Mouse (Mus musculus) Patski (cell line): ENCODE measurements around the gene Olfr617. TPM values are rescaled to one million over a fixed set of nuclear protein-coding genes. Genes with fewer than 3 reads are reported as not detected.
"Not testable (repeated sequence)": the region's sequence is repeated elsewhere in the genome, so short reads cannot be mapped to it uniquely, and the experiment has no call there.

Experiments
- ATAC-seq: fragments of 100-300 bp; one replicate; pipeline ENCODE4 v1.8.0; 2021
- CTCF ChIA-PET: fragments of 350-600 bp; sonication (Branson Sonifier 250); formaldehyde crosslinking; loops from one replicate; lab custom pipeline; 2022; ENCODE audit warnings: inconsistent platforms; lab: Charles Lee
- POLR2A ChIA-PET: fragments of 350-600 bp; sonication (Branson Sonifier 250); formaldehyde crosslinking; loops from one replicate; lab custom pipeline; 2022; ENCODE audit warnings: antibody characterized with exemption, inconsistent platforms; lab: Charles Lee
- DNase-seq: peaks from one replicate; pipeline ENCODE4 v3.0.0-alpha.2; 2011; ENCODE audit warnings: low read depth, low spot score
- H3K27me3 ChIP-seq: fragments of 371-371 bp; one replicate; pipeline ENCODE4 v1.5.1; 2021
- CTCF ChIP-seq: fragments of 100-300 bp; IDR thresholded peaks from one replicate; pipeline ENCODE4 v1.5.1; 2021
- in situ Hi-C: fragments of 300-500 bp; cut with MboI; formaldehyde crosslinking; loops from 3 replicates; pipeline ENCODE4 v1.11.1; 2018; ENCODE audit warnings: low pct_unique_long_range_greater_than_20kb, mixed read lengths
- polyA plus RNA-seq: library from polyadenylated mRNA; unstranded; gene quantifications from one replicate; pipeline ENCODE4 v1.2.3, GENCODE M21; 2021

Gene Olfr617
- not detected for polyA plus RNA-seq

DNA sequence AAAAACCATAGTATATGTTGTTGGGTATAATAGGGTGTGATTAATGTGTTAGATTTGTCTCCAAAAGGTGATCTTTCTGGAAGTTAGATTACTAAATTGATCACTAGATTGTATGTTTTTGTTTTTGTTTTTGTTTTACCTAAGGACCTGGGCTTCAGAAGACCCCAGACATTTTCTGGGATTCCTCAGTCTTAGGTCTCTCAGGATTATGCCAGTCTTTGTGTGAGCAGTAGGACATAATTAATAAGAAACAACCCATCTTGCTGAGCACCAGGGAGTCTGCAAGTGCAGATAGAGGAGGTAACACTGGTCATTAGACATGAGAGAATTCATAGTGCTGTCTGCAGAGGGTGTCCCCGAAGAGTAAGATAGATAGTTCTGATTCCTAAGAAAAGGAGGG lies at the start of gene Olfr617:
Gene Olfr617 (plus strand): TSS at position 301 of the 400 bp plus-strand sequence.
- ChIA-PET CTCF (no interaction called here), POLR2A (no interaction called here)
- in situ Hi-C loops: loop anchor here (5.0 kb wide), 1 partner anchor 105 kb away; no protein-coding TSS in a partner anchor
- no peaks in the 10 kb centered on the region for H3K27me3 ChIP-seq
- no peak for TF ChIP-seq CTCF
- ATAC-seq: no peak
- no peak for DNase-seq

DNA sequence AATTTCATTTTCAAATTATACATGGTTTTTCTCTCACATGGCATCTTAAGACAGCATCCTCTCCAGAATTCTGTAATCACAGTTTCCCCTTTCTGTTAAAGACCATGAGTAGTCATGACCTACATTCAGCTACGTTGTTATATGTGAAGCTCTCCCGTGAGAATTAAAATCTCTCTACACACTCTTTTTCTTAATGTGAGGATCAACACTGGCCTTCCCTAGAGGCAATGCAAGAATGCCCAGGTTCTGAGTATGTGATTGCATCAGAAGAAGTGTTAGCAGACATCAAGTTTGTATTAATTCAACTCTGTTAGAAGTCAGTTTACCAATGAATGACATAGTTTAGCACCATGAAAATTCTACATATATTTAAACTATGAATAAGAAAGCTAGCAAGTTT lies 30.2 kb upstream of the Olfr617 start, which contains the start of gene Olfr612:
Gene Olfr612 (minus strand): TSS at position 101 of the 400 bp plus-strand sequence.
- DNase-seq, ATAC-seq, in situ Hi-C loops, CTCF ChIA-PET, POLR2A ChIA-PET, H3K27me3 ChIP-seq: not testable (repeated sequence)

- in situ Hi-C loops: no loop called here
- no peak for ATAC-seq
- POLR2A ChIA-PET: no interaction called here
- CTCF ChIA-PET: no interaction called here
- H3K27me3 ChIP-seq: no peaks in the 10 kb centered on the region
- TF ChIP-seq CTCF: no peak
- DNase-seq: no peak
Measured at GRCm38 (mm10) chr7:103547774-103548173, 25.1 kb upstream of the Olfr617 start, which contains the start of gene Olfr613. Gene Olfr613 (plus strand): TSS chr7:103548074.

- no peaks in the 10 kb centered on the region for H3K27me3 ChIP-seq
- ATAC-seq (no peak), DNase-seq (no peak)
- CTCF ChIA-PET: no interaction called here
- POLR2A ChIA-PET: no interaction called here
- in situ Hi-C loops: no loop called here
- TF ChIP-seq CTCF: no peak
Measured at GRCm38 (mm10) chr7:103555779-103556178, 17.1 kb upstream of the Olfr617 start, which contains the start of gene Olfr615. Gene Olfr615 (plus strand): TSS chr7:103556079.

DNA sequence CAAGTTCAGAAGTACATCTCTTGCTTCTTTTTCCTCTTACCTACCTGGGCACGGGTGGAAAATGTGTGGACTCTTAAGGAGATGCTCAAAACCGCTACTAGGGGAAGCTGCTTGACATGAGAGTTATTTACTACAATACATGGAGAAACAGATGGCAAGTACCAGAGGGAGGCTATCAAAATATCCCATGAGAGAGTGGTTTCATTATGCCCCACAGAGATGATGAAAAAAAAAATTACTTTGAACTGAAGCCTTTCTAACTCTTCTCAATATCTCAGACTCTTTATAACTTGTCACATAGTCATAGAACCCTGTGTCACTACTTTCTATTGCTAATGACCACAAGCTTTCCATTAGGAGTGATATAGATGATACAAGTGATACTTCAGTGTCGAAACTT lies 3.8 kb upstream of the Olfr617 start, which contains the start of gene Olfr616:
Gene Olfr616 (minus strand): TSS at position 101 of the 400 bp plus-strand sequence.
- in situ Hi-C loops: no loop called here
- no peak for TF ChIP-seq CTCF
- ATAC-seq (no peak), DNase-seq (no peak)
- CTCF ChIA-PET: no interaction called here
- POLR2A ChIA-PET: no interaction called here
- H3K27me3 ChIP-seq: no peaks in the 10 kb centered on the region

GRCm38 (mm10) chr7:103589803-103590202 lies 16.9 kb downstream of the Olfr617 start, which contains the start of gene Olfr618:
Gene Olfr618 (plus strand): TSS chr7:103590103.
- ATAC-seq (no peak), DNase-seq (no peak)
- H3K27me3 ChIP-seq: no peaks in the 10 kb centered on the region
- POLR2A ChIA-PET: no interaction called here
- CTCF ChIA-PET: no interaction called here
- in situ Hi-C loops: no loop called here
- TF ChIP-seq CTCF: no peak

DNA sequence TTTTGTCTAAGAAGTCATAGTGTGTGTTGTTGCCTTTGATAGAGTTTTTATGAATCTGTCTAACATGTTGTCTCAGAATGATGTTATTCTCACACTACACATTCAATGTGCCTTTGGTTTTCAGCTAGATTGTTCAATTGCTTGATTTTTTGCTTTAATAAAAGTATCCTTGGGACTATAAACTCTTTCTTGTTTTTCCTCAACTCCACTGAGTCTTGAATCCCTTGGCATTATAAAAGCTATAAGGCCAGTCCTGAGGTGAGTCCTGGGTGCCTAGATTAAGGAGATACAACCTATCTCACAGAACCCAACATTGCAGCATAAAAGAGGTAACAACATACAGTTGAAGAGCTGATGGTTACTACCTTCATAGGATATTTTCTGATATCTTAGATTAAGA lies 27.4 kb downstream of the Olfr617 start, which contains the start of gene Olfr619:
Gene Olfr619 (plus strand): TSS at position 301 of the 400 bp plus-strand sequence.
- DNase-seq: no peak
- CTCF ChIA-PET: no interaction called here
- in situ Hi-C loops: no loop called here
- TF ChIP-seq CTCF: no peak
- POLR2A ChIA-PET: no interaction called here
- no peaks in the 10 kb centered on the region for H3K27me3 ChIP-seq
- ATAC-seq: no peak

GRCm38 (mm10) chr7:103607425-103607824 lies 34.6 kb downstream of the Olfr617 start:
- DNase-seq: no peak
- no peaks in the 10 kb centered on the region for H3K27me3 ChIP-seq
- in situ Hi-C loops: no loop called here
- CTCF ChIA-PET: no interaction called here
- TF ChIP-seq CTCF: no peak
- POLR2A ChIA-PET: no interaction called here
- ATAC-seq: no peak

DNA sequence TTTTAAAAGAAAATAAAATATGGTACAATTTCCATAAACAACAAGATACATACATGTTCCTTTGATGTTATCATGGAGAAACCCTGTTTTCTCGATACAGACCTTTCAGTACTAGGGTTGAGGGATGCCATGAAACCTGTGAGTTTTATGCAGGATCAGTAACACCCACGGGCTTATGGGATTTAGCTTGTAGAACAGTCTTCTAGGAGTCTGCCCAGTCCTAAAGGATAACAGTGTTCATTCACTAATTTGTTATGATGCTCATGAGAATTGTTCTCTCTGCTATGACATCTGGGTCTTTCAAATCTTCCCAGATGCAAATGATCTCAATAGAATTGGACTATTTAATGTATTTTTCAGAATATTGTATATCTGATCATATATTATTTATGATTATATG lies 39.6 kb downstream of the Olfr617 start, which contains the start of gene Olfr620:
Gene Olfr620 (minus strand): TSS at position 101 of the 400 bp plus-strand sequence.
- H3K27me3 ChIP-seq: no peaks in the 10 kb centered on the region
- ChIA-PET CTCF (no interaction called here), POLR2A (no interaction called here)
- TF ChIP-seq CTCF: no peak
- DNase-seq (no peak), ATAC-seq (no peak)
- in situ Hi-C loops: no loop called here

Other genes starting within 250 kb of the Olfr617 start
- not detected for gene Olfr598, start 249.5 kb upstream of the Olfr617 start, polyA plus RNA-seq
- not detected for gene Olfr599, start 237.1 kb upstream of the Olfr617 start, polyA plus RNA-seq
- not detected for gene Olfr600, start 223.4 kb upstream of the Olfr617 start, polyA plus RNA-seq
- not detected for gene Olfr601, start 210.4 kb upstream of the Olfr617 start, polyA plus RNA-seq
- not detected for gene Olfr603, start 186.9 kb upstream of the Olfr617 start, polyA plus RNA-seq
- gene Usp17lc, start 158.0 kb upstream of the Olfr617 start, polyA plus RNA-seq: not detected
- not detected for gene Olfr605, start 127.6 kb upstream of the Olfr617 start, polyA plus RNA-seq
- gene Olfr606, start 124.0 kb upstream of the Olfr617 start, polyA plus RNA-seq: not detected
- not detected for gene Olfr607, start 108.9 kb upstream of the Olfr617 start, polyA plus RNA-seq
- gene Olfr608, start 103.2 kb upstream of the Olfr617 start, polyA plus RNA-seq: not detected
- not detected for gene Olfr609, start 75.0 kb upstream of the Olfr617 start, polyA plus RNA-seq
- not detected for gene Olfr610, start 60.9 kb upstream of the Olfr617 start, polyA plus RNA-seq
- gene Olfr611, start 52.2 kb upstream of the Olfr617 start, polyA plus RNA-seq: not detected
- gene Olfr612, start 30.3 kb upstream of the Olfr617 start, polyA plus RNA-seq: not detected
- gene Olfr613, start 25.0 kb upstream of the Olfr617 start, polyA plus RNA-seq: 0.42 TPM
- not detected for gene Olfr615, start 17.0 kb upstream of the Olfr617 start, polyA plus RNA-seq
- gene Olfr616, start 3.9 kb upstream of the Olfr617 start, polyA plus RNA-seq: not detected
- not detected for gene Olfr618, start 17.0 kb downstream of the Olfr617 start, polyA plus RNA-seq
- not detected for gene Olfr619, start 27.5 kb downstream of the Olfr617 start, polyA plus RNA-seq
- not detected for gene Olfr620, start 39.5 kb downstream of the Olfr617 start, polyA plus RNA-seq
- not detected for gene Olfr622, start 69.6 kb downstream of the Olfr617 start, polyA plus RNA-seq
- not detected for gene Olfr623, start 90.6 kb downstream of the Olfr617 start, polyA plus RNA-seq
- 0.15 TPM for gene Olfr624, start 98.1 kb downstream of the Olfr617 start, polyA plus RNA-seq
- gene Olfr625-ps1, start 109.7 kb downstream of the Olfr617 start, polyA plus RNA-seq: not detected
- gene Olfr243, start 141.6 kb downstream of the Olfr617 start, polyA plus RNA-seq: not detected
- gene Olfr628, start 157.3 kb downstream of the Olfr617 start, polyA plus RNA-seq: not detected
- not detected for gene Olfr629, start 171.9 kb downstream of the Olfr617 start, polyA plus RNA-seq
- not detected for gene Olfr630, start 184.3 kb downstream of the Olfr617 start, polyA plus RNA-seq
- not detected for gene Olfr69, start 198.5 kb downstream of the Olfr617 start, polyA plus RNA-seq
- gene Olfr68, start 206.6 kb downstream of the Olfr617 start, polyA plus RNA-seq: not detected
- gene Olfr67, start 218.8 kb downstream of the Olfr617 start, polyA plus RNA-seq: not detected
- gene Hbb-bt, start 240.9 kb downstream of the Olfr617 start, polyA plus RNA-seq: not detected